Mouse (Mus musculus) right cerebral cortex, postnatal 36 days (tissue): ENCODE data around the gene Cbx2.

Source experiments
- DNase-seq, 2 experiments: peaks; one replicate each; pipeline ENCODE4 v3.0.0; 2022; ENCODE audit warnings: low spot score in 2 of 2, mixed read lengths in 1 of 2

The Cbx2 gene

GRCm38 (mm10) chr11:119017506-119017905 is 5.3 kb upstream of the Cbx2 start:
- no peak for DNase-seq

GRCm38 (mm10) chr11:119021180-119021579 is 1.6 kb upstream of the Cbx2 start:
- DNase-seq, result no peak

DNA sequence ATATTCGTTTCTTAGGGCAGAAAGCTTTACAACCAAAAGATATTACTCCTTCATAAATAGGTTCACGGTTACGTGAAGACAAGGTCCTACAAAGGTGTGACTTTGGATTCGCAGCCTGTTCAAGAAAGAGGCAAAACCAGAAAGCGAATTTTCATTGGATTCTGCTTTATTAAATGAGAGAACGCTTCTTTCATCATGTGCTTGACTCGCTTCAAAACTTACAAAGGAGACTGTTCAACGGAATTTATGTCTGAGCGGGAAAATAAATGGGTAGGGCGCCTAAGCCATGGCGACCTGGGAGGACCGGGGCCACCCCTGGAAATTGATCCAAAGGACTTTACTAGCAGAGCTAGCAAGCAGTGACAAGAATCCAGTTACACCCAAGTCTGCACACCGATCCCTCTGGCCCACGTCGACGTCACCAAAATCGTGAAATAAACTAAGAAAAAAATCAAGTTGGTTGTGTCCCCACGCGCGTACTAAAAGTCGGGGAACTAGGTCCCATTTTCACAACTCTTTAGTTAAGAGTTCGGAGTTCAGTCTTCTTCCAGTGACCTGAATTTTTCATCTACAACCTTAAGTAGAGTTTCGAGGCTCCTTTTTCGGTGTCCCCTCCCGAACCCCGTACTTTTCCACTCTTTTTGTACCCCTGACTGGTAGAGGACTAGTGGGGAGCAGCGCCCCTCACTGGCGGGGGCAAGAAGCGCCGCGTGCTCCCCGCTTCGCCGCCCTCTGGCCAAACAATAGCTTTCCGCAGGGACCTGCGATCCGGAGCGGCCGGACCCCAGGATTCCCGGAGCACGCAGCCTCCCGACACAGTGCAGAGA is 481 bp upstream of the Cbx2 start:
- DNase-seq, result no peak

DNA sequence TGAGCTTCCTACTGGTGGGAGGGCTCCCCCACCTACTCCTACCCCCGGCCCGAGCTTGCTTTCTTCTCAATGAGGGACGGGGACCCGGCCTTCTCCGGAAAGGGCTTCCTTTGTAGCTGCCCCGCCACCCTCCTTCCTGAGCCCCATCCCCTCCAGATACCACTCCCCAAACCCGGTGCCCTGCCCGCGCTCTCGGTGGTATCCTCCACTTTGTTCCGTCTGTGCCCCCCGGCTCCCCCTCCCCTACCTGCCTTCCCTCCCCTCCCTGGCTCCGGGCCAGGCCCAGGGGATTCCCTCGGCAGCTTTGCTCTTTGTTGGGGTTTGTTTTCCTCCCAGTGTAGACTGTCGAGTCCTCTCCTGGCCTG is 836 bp downstream of the Cbx2 start:
- DNase-seq, result no peak

DNA sequence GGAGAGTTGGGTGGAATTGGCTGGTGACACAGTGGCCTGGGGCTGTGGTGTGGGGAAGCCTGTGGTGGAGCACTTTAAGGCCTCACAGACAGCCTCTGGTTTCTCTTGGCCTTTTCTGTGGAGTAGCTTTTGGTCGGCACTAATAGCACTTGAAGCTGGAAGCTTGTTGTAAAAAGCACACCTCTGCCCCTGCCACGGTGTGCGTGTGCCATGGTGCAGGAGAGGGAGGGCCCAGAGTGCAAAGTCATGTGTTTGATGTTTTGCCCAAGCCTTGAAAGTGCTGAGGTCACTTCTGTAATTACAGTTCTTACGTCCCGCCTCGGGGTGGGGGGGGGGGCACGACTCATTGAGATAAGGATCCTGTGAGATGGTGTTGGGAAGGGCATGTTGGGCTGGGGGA is 1.5 kb downstream of the Cbx2 start:
- no peak for DNase-seq

- no peak for DNase-seq
Observed at GRCm38 (mm10) chr11:119026203-119026602, 3.4 kb downstream of the Cbx2 start.

GRCm38 (mm10) chr11:119033874-119034558 is 11.3 kb downstream of the Cbx2 start:
- DNase-seq, result no peak

- no peak for DNase-seq
Observed at GRCm38 (mm10) chr11:119034635-119035034, 11.9 kb downstream of the Cbx2 start.

- DNase-seq, result no peak
Observed at GRCm38 (mm10) chr11:119035094-119035685, 12.4 kb downstream of the Cbx2 start.

DNA sequence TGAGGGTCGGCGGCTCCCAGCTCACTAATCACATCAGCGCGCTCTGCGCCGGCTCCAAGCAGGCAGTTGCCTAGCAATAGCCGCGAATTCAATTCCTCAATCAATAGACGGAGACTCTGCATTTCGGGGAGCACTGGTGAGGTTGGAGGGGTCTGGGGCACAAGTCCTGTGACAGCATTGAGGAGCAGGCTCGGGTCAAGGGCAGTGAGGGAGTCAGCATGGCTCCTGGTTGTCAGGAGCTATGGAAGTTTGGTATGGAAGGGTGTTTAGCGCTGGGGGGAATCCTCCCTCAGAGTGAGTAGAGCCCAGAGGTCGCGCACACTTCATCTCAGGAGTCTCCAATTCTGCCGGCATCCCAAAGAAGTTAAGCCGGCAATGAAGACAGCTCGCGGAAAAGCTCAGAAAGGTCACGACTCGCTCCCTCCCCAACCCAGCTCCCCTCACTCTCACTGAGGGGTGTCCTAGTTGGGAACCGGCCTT is 13.0 kb downstream of the Cbx2 start:
- no peak for DNase-seq

DNA sequence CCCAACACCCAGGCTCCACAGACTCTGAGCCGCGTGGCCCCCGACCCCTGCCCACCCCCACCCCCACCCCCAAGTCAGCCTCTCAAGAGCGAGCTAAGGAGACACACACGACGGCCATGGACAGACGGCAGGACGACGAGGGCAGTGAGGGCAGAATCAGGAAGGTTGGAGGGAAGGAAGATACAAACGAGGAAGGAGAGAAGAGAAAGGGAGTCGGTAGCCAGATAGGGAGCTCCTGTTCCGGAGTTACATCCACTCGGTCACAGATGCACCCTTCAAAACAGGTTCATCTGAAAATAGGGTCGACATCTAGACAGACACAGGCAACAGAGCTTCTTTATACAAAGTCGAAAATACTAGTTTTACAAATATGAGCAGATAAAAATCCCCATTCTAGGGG is 13.7 kb downstream of the Cbx2 start:
- no peak for DNase-seq

DNA sequence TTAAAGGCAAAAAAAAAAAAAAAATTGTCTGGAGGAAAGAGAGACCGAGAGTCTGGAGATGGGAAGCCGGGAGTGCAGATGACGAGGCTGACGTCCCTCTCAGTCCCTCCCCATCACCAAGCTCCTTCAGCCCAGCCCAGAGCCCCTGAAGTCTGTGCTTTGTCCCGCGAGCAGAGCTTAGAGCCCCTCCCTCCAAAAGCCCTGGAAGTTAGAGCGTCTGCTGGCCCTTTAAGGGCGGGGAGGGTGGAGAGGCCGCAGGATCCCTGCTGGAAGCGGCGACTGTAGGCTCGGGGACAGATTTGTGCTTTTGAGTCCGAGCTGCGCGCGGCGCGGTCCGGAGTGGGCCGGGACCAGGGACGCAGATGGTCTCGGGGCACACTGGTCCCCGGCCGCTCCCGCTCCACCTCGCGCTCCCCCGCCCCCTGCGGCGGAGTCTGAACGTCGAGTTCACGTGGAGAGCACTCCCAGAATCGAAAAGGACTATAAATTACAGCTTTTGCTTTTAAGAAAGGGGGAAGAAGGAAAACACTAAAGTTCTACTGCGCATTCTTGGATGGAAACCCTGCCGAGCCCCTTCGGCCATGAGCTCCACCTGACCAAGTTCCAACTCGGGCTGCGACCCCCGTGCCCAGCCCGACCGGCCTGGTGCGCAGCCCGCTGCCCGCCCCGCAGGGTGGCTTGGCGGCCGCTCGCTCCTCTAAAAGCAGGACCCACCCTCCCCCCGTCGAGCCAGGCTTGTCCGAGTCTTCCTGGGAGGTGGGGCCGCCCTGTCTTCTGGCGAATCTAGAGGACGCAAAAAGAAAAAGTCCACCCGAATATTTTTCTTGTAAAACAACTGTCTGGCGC is 14.4 kb downstream of the Cbx2 start:
- no peak for DNase-seq

- no peak for DNase-seq
Observed at GRCm38 (mm10) chr11:119037780-119038401, 15.1 kb downstream of the Cbx2 start.

- no peak for DNase-seq
Observed at GRCm38 (mm10) chr11:119038744-119039484, 16.2 kb downstream of the Cbx2 start.

DNA sequence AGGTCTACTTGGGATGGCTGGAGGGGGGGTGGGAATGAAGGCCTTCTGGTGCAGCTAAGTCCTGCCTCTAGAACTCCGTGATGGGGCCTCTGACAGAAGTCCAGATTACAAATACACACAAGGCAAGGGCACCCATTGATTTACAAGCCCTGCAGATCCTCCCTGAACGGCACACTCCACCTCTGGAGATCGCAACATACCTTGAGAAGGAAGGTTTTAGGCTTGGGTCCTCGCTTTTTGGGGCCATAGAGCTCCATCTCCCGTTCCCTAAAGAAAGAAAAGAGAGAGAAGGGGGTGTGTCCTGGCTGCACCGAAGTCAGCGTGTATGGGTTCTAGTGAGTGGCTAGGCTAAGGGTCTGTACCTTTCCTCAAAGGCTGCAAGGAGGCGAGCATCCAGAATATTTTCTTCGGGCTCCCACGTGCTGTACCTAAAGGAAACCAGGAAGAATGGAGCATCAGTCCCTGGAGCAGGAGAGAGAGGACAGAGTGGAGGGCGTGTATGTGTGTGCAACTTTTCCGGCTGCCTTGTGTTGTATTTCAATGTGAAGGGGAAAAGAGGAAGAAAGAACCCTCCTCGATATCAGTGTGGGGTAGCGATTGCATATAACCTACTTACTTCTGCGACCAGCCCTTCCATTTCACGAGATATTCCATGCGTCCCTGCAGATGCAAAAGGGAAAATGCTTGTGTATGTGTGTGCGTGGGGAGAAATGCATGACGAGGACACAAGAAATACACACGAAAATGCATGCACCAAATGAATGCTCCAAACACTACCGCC is 17.2 kb downstream of the Cbx2 start:
- no peak for DNase-seq

GRCm38 (mm10) chr11:119040600-119041324 is 18.0 kb downstream of the Cbx2 start, which contains the start of gene Cbx8:
Gene Cbx8, minus strand, starts transcription at chr11:119040969.
- peak; percentile 99 to 100 for DNase-seq

- DNase-seq, result peak in 1 of 2 experiments; percentile 53
Observed at GRCm38 (mm10) chr11:119041325-119041716, 18.6 kb downstream of the Cbx2 start.

DNA sequence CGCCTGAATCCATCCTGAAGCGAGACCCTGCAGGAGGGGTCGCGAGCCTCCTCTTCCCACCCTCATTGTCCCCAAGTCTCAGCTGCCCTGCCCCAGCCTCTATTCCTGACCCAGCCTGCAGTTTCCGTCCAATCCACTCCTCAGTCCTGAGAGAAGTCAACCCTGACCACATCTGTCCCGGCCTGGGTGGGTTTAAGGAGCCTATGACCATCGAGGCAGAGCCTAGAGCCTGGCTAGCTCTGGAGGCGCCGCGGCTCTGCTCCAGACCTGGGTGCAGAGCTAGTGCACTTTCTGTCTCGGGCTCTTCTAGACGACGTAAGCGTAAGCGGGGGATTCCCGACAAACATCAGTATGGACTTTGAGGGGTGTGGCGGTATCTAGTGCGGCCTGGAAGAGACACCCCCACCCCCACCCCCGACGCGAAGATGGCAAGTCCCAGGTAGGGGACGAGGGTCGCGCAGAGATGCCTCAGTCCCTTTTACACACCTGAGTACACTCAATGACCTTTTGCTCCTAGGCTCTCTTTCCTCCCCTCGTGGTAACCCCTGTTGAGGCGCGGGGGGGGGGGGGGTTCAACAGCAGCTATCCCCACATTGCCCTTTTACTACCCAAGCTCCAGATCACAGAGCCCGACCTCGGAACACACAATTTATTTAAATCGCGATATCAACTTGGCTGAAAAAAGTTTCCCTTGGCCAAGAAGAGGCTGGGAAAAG is 19.1 kb downstream of the Cbx2 start:
- no peak for DNase-seq
